Mouse (Mus musculus) CD4-positive, CD25-positive, alpha-beta regulatory T cell, adult 9 weeks (primary cell): Measurements from ENCODE around the gene Ptgr1. TPM values are rescaled to one million over a fixed set of nuclear protein-coding genes. Genes with fewer than 3 reads are reported as not detected.

Source experiments
- polyA plus RNA-seq: library from polyadenylated mRNA; unstranded; fragments of 100-300 nt; shearing (Covaris generic); gene quantifications from one replicate; pipeline ENCODE4 v1.2.1, GENCODE M21; 2017

The Ptgr1 gene
- polyA plus RNA-seq = 0.58 TPM

GRCm38 (mm10) chr4:58986540-58987190 is at the start of gene Ptgr1:
Gene Ptgr1 (minus strand): TSS chr4:58987119.

GRCm38 (mm10) chr4:59034918-59035785 is 48.2 kb upstream of the Ptgr1 start, which contains the start of gene Gng10:
Gene Gng10 (plus strand): TSS chr4:59035088.

GRCm38 (mm10) chr4:59002948-59003805 is 16.3 kb upstream of the Ptgr1 start, which contains the start of gene Gm20503:
Gene Gm20503 (plus strand): TSS chr4:59003210.

GRCm38 (mm10) chr4:58994762-58995161 is 7.8 kb upstream of the Ptgr1 start, which contains the start of gene Dnajc25:
Gene Dnajc25 (plus strand): TSS chr4:58995062.

GRCm38 (mm10) chr4:58943420-58944205 is 43.3 kb downstream of the Ptgr1 start, which contains the start of gene Zkscan16:
Gene Zkscan16 (plus strand): TSS chr4:58943628.

Other genes with a start within 250 kb of the Ptgr1 start
- gene Olfr267, start 199.4 kb downstream of the Ptgr1 start, polyA plus RNA-seq = not detected
- 31.8 TPM for gene Ecpas, start 74.4 kb downstream of the Ptgr1 start, polyA plus RNA-seq
- not detected for gene Zkscan16, start 43.5 kb downstream of the Ptgr1 start, polyA plus RNA-seq
- gene Dnajc25, start 7.9 kb upstream of the Ptgr1 start, polyA plus RNA-seq = 0.31 TPM
- gene Gm20503, start 16.1 kb upstream of the Ptgr1 start, polyA plus RNA-seq = not detected
- gene Gng10, start 48.0 kb upstream of the Ptgr1 start, polyA plus RNA-seq = 142 TPM
- gene AI481877, start 151.9 kb upstream of the Ptgr1 start, polyA plus RNA-seq = not detected
- 16.4 TPM for gene Ugcg, start 202.1 kb upstream of the Ptgr1 start, polyA plus RNA-seq